In the genomic region with DNA sequence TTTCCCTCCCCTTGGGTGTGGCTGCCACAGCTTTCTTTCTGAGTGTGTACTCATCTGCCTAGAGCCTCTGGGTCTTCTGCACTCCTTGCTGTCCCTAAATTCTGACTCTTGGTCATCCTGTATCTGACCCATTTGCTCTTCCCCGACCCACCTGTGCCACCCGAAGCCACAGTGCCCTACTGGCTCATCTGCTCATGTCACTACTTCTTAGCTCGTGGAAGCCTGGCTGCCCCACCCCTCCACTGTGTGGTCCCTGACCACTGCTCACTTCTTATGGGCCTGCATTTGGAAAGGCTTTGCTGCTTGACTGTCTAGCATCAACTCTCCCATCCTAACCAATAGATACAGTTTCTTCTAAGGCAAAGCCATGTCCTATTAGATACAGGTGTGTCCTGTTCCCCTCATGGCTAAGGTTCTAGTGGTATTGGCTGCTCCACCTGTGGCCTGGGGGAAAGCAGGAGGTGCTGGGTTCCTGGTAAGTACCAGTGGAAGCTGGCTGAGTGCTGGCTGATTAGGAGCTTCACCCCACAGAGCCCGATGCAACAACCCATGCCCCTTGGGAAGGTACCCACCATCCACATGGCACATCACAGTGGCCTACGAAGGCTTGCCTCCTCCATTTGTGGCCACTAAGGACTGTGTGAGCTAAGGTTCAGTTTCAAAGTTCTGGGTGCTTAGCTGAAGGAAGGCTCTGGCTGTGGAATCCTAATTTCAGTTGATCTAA, we compare ENCODE assay signal across 29 mouse cellular contexts.
DNase-seq lines count a peak whose midpoint lies in the region; ATAC-seq and TF ChIP-seq lines count a peak whose summit lies in the region.
"Had no signal": no experiment of that assay in that cellular context is flagged by ENCODE, and none has a peak within 500 bp of the region (broad histone marks: within the 10 kb centered on the region; RNA-seq: fewer than 3 reads in every experiment).

No protein-coding gene starts in this region.

- DNase-seq in forebrain, embryonic 11.5 days (ENCODE audit: low spot score) = peak; percentile 41
- no peak for DNase-seq in hindbrain, postnatal 0 days (ENCODE audit: low spot score)
- no peak for DNase-seq in hindbrain, embryonic 11.5 days (ENCODE audit: low spot score)
- DNase-seq in testis, postnatal 10 days (ENCODE audit: low spot score) = peak; percentile 28
- DNase-seq in testis, postnatal 14 days (ENCODE audit: low spot score) = no peak
- DNase-seq: adrenal gland, postnatal 10 days; adrenal gland, postnatal 36 days; B cell, adult 2 months; cerebellum, adult 18-20 months; cerebellum, adult 9-10 months; cerebellum, postnatal 14 days; forebrain, postnatal 0 days; gastrocnemius, adult 2 months; gastrocnemius, postnatal 14 days; heart, adult 18-20 months; heart, postnatal 36 days; kidney, adult 18-20 months had no signal

- no peaks in the 10 kb centered on the region; the same call in 1 of the 2 replicates for H3K9me3 ChIP-seq in forebrain, embryonic 11.5 days (ENCODE audit: control insufficient read depth, low read length)
- H3K9me3 ChIP-seq in forebrain, embryonic 12.5 days = no peaks in the 10 kb centered on the region
- H3K9me3 ChIP-seq in hindbrain, postnatal 0 days (ENCODE audit: low read length) = no peaks in the 10 kb centered on the region
- H3K9me3 ChIP-seq in hindbrain, embryonic 11.5 days (ENCODE audit: control insufficient read depth, low read length) = no peaks in the 10 kb centered on the region
- H3K9me3 ChIP-seq: embryonic facial prominence, embryonic 10.5 days; embryonic facial prominence, embryonic 13.5 days; heart, embryonic 15.5 days had no signal

- WGBS in forebrain, embryonic 11.5 days = 90% methylated on average over 5 of the region's 5 CpGs
- 80% methylated on average over 5 of the region's 5 CpGs for WGBS in forebrain, embryonic 12.5 days
- 85% methylated on average over 5 of the region's 5 CpGs for WGBS in hindbrain, postnatal 0 days
- 89% methylated on average over 5 of the region's 5 CpGs for WGBS in hindbrain, embryonic 11.5 days

- no peaks in the 10 kb centered on the region for H3K36me3 ChIP-seq in forebrain, embryonic 11.5 days (ENCODE audit: control insufficient read depth, insufficient read depth, low read length)
- no peaks in the 10 kb centered on the region for H3K36me3 ChIP-seq in forebrain, embryonic 12.5 days (replicated peaks)
- H3K36me3 ChIP-seq in hindbrain, postnatal 0 days (ENCODE audit: insufficient read depth, low read length) = no peaks in the 10 kb centered on the region
- H3K36me3 ChIP-seq in hindbrain, embryonic 11.5 days (ENCODE audit: control insufficient read depth, insufficient read depth, low read length) = no peaks in the 10 kb centered on the region
- H3K36me3 ChIP-seq: embryonic facial prominence, embryonic 10.5 days; embryonic facial prominence, embryonic 13.5 days; G1E; heart, embryonic 12.5 days; heart, embryonic 15.5 days; hindbrain, embryonic 10.5 days had no signal

- no peak overlapping the region for H3K27ac ChIP-seq in forebrain, embryonic 11.5 days (ENCODE audit: low read depth, low read length)
- H3K27ac ChIP-seq in forebrain, embryonic 12.5 days = no peak overlapping the region
- no peak overlapping the region for H3K27ac ChIP-seq in hindbrain, postnatal 0 days
- H3K27ac ChIP-seq in hindbrain, embryonic 11.5 days (ENCODE audit: low read depth, low read length) = no peak overlapping the region
- H3K27ac ChIP-seq: embryonic facial prominence, embryonic 10.5 days; embryonic facial prominence, embryonic 13.5 days; gastrocnemius, adult 2 months; heart, embryonic 15.5 days; hindbrain, embryonic 10.5 days; hindbrain, embryonic 14.5 days had no signal

- TF ChIP-seq CTCF in hindbrain, postnatal 0 days (IDR thresholded peaks at IDR 0.05; ENCODE audit: low read depth) = no peak

- no peak overlapping the region for H3K4me3 ChIP-seq in forebrain, embryonic 11.5 days (ENCODE audit: low read depth, low read length)
- H3K4me3 ChIP-seq in forebrain, embryonic 12.5 days (replicated peaks) = no peak overlapping the region
- no peak overlapping the region for H3K4me3 ChIP-seq in hindbrain, postnatal 0 days (ENCODE audit: low read length)
- H3K4me3 ChIP-seq in hindbrain, embryonic 11.5 days (ENCODE audit: low read depth, low read length) = no peak overlapping the region
- H3K4me3 ChIP-seq: embryonic facial prominence, embryonic 10.5 days; embryonic facial prominence, embryonic 13.5 days; erythroblast, embryonic 14.5 days; gastrocnemius, adult 2 months; heart, embryonic 12.5 days; heart, embryonic 15.5 days; hindbrain, embryonic 10.5 days had no signal

- no peaks in the 10 kb centered on the region for H3K27me3 ChIP-seq in forebrain, embryonic 11.5 days (ENCODE audit: control insufficient read depth, insufficient read depth, low read length)
- H3K27me3 ChIP-seq in forebrain, embryonic 12.5 days = peaks cover 3% of the 10 kb centered on the region; the same call in 1 of the 2 replicates
- no peaks in the 10 kb centered on the region for H3K27me3 ChIP-seq in hindbrain, postnatal 0 days (ENCODE audit: insufficient read depth, low read length)
- no peaks in the 10 kb centered on the region for H3K27me3 ChIP-seq in hindbrain, embryonic 11.5 days (ENCODE audit: control insufficient read depth, insufficient read depth, low read length)
- H3K27me3 ChIP-seq: embryonic facial prominence, embryonic 13.5 days; heart, embryonic 12.5 days; heart, embryonic 15.5 days; Patski had no signal

- no peak overlapping the region for H3K9ac ChIP-seq in forebrain, embryonic 11.5 days (ENCODE audit: low read length)
- H3K9ac ChIP-seq in forebrain, embryonic 12.5 days = no peak overlapping the region
- H3K9ac ChIP-seq in hindbrain, postnatal 0 days (replicated peaks; ENCODE audit: low read length) = no peak overlapping the region
- H3K9ac ChIP-seq in hindbrain, embryonic 11.5 days (ENCODE audit: low read depth, low read length) = no peak overlapping the region
- H3K9ac ChIP-seq: embryonic facial prominence, embryonic 13.5 days; forebrain, postnatal 0 days; heart, embryonic 12.5 days; heart, embryonic 15.5 days; hindbrain, embryonic 14.5 days had no signal

- no peak overlapping the region for H3K4me2 ChIP-seq in forebrain, embryonic 11.5 days (ENCODE audit: low read depth, low read length, severe bottlenecking)
- no peak overlapping the region for H3K4me2 ChIP-seq in forebrain, embryonic 12.5 days
- H3K4me2 ChIP-seq in hindbrain, postnatal 0 days (ENCODE audit: low read depth, low read length) = no peak overlapping the region
- H3K4me2 ChIP-seq in hindbrain, embryonic 11.5 days (replicated peaks; ENCODE audit: low read depth, low read length) = no peak overlapping the region
- H3K4me2 ChIP-seq: embryonic facial prominence, embryonic 13.5 days; heart, embryonic 12.5 days; heart, embryonic 15.5 days; hindbrain, embryonic 14.5 days had no signal

- ATAC-seq in forebrain, embryonic 11.5 days (replicated peaks; ENCODE audit: low FRiP score) = no peak
- ATAC-seq in forebrain, embryonic 12.5 days (ENCODE audit: low FRiP score) = no peak
- peak; percentile 12; the same call in 1 of the 2 replicates for ATAC-seq in hindbrain, postnatal 0 days
- no peak for ATAC-seq in hindbrain, embryonic 11.5 days (ENCODE audit: low FRiP score)
- ATAC-seq: forebrain, embryonic 14.5 days; forebrain, postnatal 0 days; intestine, embryonic 16.5 days; Patski had no signal

- no peaks in the 10 kb centered on the region for H3K4me1 ChIP-seq in forebrain, embryonic 11.5 days (replicated peaks; ENCODE audit: control insufficient read depth, insufficient read depth, low read length)
- H3K4me1 ChIP-seq in forebrain, embryonic 12.5 days = no peaks in the 10 kb centered on the region
- H3K4me1 ChIP-seq in hindbrain, postnatal 0 days (ENCODE audit: insufficient read depth, low read length) = no peaks in the 10 kb centered on the region
- no peaks in the 10 kb centered on the region for H3K4me1 ChIP-seq in hindbrain, embryonic 11.5 days (replicated peaks; ENCODE audit: control insufficient read depth, insufficient read depth, low read length)
- H3K4me1 ChIP-seq: embryonic facial prominence, embryonic 10.5 days; embryonic facial prominence, embryonic 13.5 days; heart, embryonic 12.5 days; heart, embryonic 15.5 days; hindbrain, embryonic 10.5 days had no signal

Comparison
In these comparisons a context has a peak if more than half of its experiments do, and no peak if none do; other contexts are left out.
1. DNase-seq: peak in forebrain, embryonic 11.5 days (single experiment) and testis, postnatal 10 days (single experiment); none in hindbrain, postnatal 0 days (single experiment), hindbrain, embryonic 11.5 days (single experiment) and testis, postnatal 14 days (single experiment).